Mouse (Mus musculus): Measurements from ENCODE around the gene Ndufaf3. TPM values are rescaled to one million over a fixed set of nuclear protein-coding genes. Genes with fewer than 3 reads are reported as not detected.

Ndufaf3 gene
- polyA plus RNA-seq, 1 experiment from 2014 or later, result 69.2 TPM

GRCm38 (mm10) chr9:108530954-108531353, 36.3 kb downstream of the Ndufaf3 start:
- Histone ChIP-seq H3K4me3 (replicated peaks; ENCODE audit: low read depth, low read length) (no peak overlapping the region), H3K36me3 (ENCODE audit: insufficient read depth, low read length) (peaks cover 61% of the 10 kb centered on the region), H3K4me2 (ENCODE audit: low read length) (no peak overlapping the region), H3K4me1 (replicated peaks; ENCODE audit: insufficient read depth, low read length) (no peaks in the 10 kb centered on the region), H3K9me3 (replicated peaks; ENCODE audit: low read length) (no peaks in the 10 kb centered on the region), H3K27me3 (ENCODE audit: insufficient read depth, low read length) (no peaks in the 10 kb centered on the region), H3K9ac (ENCODE audit: low read depth, low read length) (no peak overlapping the region), H3K27ac (no peak overlapping the region)
- ATAC-seq (replicated peaks; ENCODE audit: low FRiP score, low read depth), result no peak
- whole genome bisulfite sequencing, result 96% methylated on average over 1 of the region's 1 CpGs
- no peak for DNase-seq (ENCODE audit: low spot score)
- TF ChIP-seq CTCF (IDR thresholded peaks at IDR 0.05; ENCODE audit: low read depth), result no peak

DNA sequence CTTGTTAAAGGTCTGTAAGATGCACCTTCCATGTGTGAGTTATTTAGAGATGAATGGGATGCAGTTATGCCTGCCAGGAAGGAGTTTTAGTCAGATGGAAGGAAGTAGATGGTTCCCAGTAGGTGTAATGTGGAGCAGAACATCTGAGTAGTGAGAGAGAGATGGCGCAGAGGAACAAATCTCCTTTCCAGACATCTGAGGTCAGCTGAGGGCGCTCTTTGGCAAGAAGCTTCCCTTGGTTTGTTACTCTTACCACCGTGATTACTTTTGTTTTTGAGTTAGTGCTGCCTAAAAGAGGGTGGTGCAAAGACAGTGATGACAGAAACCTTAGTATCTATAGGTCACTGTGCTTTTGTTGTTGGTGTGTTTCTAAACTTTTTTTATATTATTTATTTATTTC, 41.8 kb downstream of the Ndufaf3 start:
- no peak overlapping the region for H3K9ac ChIP-seq (ENCODE audit: low read depth, low read length)
- no peaks in the 10 kb centered on the region for H3K27me3 ChIP-seq (ENCODE audit: insufficient read depth, low read length)
- peaks cover 27% of the 10 kb centered on the region for H3K36me3 ChIP-seq (ENCODE audit: insufficient read depth, low read length)
- no peak for DNase-seq (ENCODE audit: low spot score)
- H3K4me1 ChIP-seq (replicated peaks; ENCODE audit: insufficient read depth, low read length), result no peaks in the 10 kb centered on the region
- H3K4me2 ChIP-seq (ENCODE audit: low read length), result no peak overlapping the region
- 77% methylated on average over 3 of the region's 3 CpGs for WGBS
- TF ChIP-seq CTCF (IDR thresholded peaks at IDR 0.05; ENCODE audit: low read depth), result no peak
- ATAC-seq (replicated peaks; ENCODE audit: low FRiP score, low read depth), result no peak
- H3K4me3 ChIP-seq (replicated peaks; ENCODE audit: low read depth, low read length), result no peak overlapping the region
- H3K9me3 ChIP-seq (replicated peaks; ENCODE audit: low read length), result no peaks in the 10 kb centered on the region
- H3K27ac ChIP-seq, result no peak overlapping the region

DNA sequence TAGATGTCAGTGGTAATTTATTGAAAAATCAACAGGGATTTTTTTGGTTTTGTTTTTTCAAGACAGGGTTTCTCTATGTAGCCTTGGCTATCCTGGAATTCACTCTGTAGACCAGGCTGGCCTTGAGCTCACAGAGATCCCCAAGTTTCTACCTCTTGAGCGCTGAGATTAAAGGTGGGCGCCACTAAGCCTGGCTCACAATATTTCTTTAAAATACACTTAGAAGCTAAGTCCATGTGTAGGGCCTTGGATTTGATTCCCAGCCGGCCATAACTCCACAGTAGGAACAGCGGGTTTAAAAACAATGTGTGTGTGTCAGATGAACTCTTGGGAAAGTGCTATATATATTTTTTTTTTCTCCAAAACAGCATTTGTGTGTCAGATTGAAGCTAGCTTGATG, 43.9 kb downstream of the Ndufaf3 start:
- WGBS, result 94% methylated on average over 4 of the region's 4 CpGs
- no peaks in the 10 kb centered on the region for H3K9me3 ChIP-seq (replicated peaks; ENCODE audit: low read length)
- DNase-seq (ENCODE audit: low spot score) (no peak), ATAC-seq (replicated peaks; ENCODE audit: low FRiP score, low read depth) (no peak)
- no peaks in the 10 kb centered on the region for H3K4me1 ChIP-seq (replicated peaks; ENCODE audit: insufficient read depth, low read length)
- no peak overlapping the region for H3K9ac ChIP-seq (ENCODE audit: low read depth, low read length)
- no peaks in the 10 kb centered on the region for H3K27me3 ChIP-seq (ENCODE audit: insufficient read depth, low read length)
- no peak overlapping the region for H3K4me3 ChIP-seq (replicated peaks; ENCODE audit: low read depth, low read length)
- H3K36me3 ChIP-seq (ENCODE audit: insufficient read depth, low read length), result peaks cover 7% of the 10 kb centered on the region; the same call in 1 of the 2 replicates
- no peak for TF ChIP-seq CTCF (IDR thresholded peaks at IDR 0.05; ENCODE audit: low read depth)
- H3K4me2 ChIP-seq (ENCODE audit: low read length), result no peak overlapping the region
- H3K27ac ChIP-seq, result no peak overlapping the region

DNA sequence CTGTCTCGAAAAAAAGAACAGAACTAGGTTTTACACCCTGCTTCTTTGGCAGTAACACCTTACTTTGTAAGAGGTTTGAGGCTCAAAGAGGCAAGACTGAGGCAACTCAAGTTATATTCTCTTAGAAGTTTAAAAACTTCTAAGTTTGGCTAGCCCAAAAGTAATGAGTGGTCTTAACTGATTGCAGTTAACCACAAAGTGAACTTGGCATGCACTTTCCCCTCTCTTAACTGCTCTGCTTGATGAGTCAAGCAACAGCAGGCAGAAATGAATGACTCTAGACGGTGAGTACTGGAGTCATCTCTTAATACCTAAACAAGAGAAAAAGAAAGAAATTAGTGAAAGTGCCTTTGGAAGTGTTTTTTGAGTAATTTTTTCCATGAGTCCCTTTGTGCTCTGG, 45.6 kb downstream of the Ndufaf3 start:
- 0 out of 2 replicates have a peak, but pooled peaks cover 7% of the 10 kb centered on the region for H3K36me3 ChIP-seq (ENCODE audit: insufficient read depth, low read length)
- no peaks in the 10 kb centered on the region for H3K9me3 ChIP-seq (replicated peaks; ENCODE audit: low read length)
- no peaks in the 10 kb centered on the region for H3K27me3 ChIP-seq (ENCODE audit: insufficient read depth, low read length)
- ATAC-seq (replicated peaks; ENCODE audit: low FRiP score, low read depth) (no peak), DNase-seq (ENCODE audit: low spot score) (no peak)
- H3K27ac ChIP-seq, result no peak overlapping the region
- WGBS, result 80% methylated on average over 2 of the region's 2 CpGs
- H3K4me3 ChIP-seq (replicated peaks; ENCODE audit: low read depth, low read length), result no peak overlapping the region
- no peaks in the 10 kb centered on the region for H3K4me1 ChIP-seq (replicated peaks; ENCODE audit: insufficient read depth, low read length)
- no peak overlapping the region for H3K4me2 ChIP-seq (ENCODE audit: low read length)
- no peak overlapping the region for H3K9ac ChIP-seq (ENCODE audit: low read depth, low read length)
- TF ChIP-seq CTCF (IDR thresholded peaks at IDR 0.05; ENCODE audit: low read depth), result no peak

GRCm38 (mm10) chr9:108517931-108518332, 49.3 kb downstream of the Ndufaf3 start:
- H3K4me3 ChIP-seq (replicated peaks; ENCODE audit: low read depth, low read length), result peak overlapping the region; percentile 83
- no peak for TF ChIP-seq CTCF (IDR thresholded peaks at IDR 0.05; ENCODE audit: low read depth)
- H3K27ac ChIP-seq, result peak overlapping the region; percentile 99
- H3K4me2 ChIP-seq (ENCODE audit: low read length), result peak overlapping the region; percentile 81
- peak overlapping the region; percentile 98 for H3K9ac ChIP-seq (ENCODE audit: low read depth, low read length)
- peak; percentile 77 for DNase-seq (ENCODE audit: low spot score)
- peaks cover 25% of the 10 kb centered on the region for H3K36me3 ChIP-seq (ENCODE audit: insufficient read depth, low read length)
- ATAC-seq (replicated peaks; ENCODE audit: low FRiP score, low read depth), result peak; percentile 16; the same call in 1 of the 2 replicates
- H3K27me3 ChIP-seq (ENCODE audit: insufficient read depth, low read length), result no peaks in the 10 kb centered on the region
- WGBS, result 0% methylated on average over 13 of the region's 13 CpGs
- no peaks in the 10 kb centered on the region for H3K9me3 ChIP-seq (replicated peaks; ENCODE audit: low read length)
- H3K4me1 ChIP-seq (replicated peaks; ENCODE audit: insufficient read depth, low read length), result no peaks in the 10 kb centered on the region

GRCm38 (mm10) chr9:108517253-108517930, 49.8 kb downstream of the Ndufaf3 start:
- no peaks in the 10 kb centered on the region for H3K27me3 ChIP-seq (ENCODE audit: insufficient read depth, low read length)
- under 1% methylated on average over 69 of the region's 95 CpGs for WGBS
- DNase-seq (ENCODE audit: low spot score) (peak; percentile 80), ATAC-seq (replicated peaks; ENCODE audit: low FRiP score, low read depth) (peak; percentile 67)
- H3K9me3 ChIP-seq (replicated peaks; ENCODE audit: low read length), result no peaks in the 10 kb centered on the region
- H3K4me3 ChIP-seq (replicated peaks; ENCODE audit: low read depth, low read length), result peak overlapping the region; percentile 83
- no peak for TF ChIP-seq CTCF (IDR thresholded peaks at IDR 0.05; ENCODE audit: low read depth)
- H3K9ac ChIP-seq (ENCODE audit: low read depth, low read length), result peak overlapping the region; percentile 98
- no peaks in the 10 kb centered on the region for H3K4me1 ChIP-seq (replicated peaks; ENCODE audit: insufficient read depth, low read length)
- H3K4me2 ChIP-seq (ENCODE audit: low read length), result peak overlapping the region; percentile 81
- peak overlapping the region; percentile 99 for H3K27ac ChIP-seq
- H3K36me3 ChIP-seq (ENCODE audit: insufficient read depth, low read length), result peaks cover 30% of the 10 kb centered on the region

All from kidney, postnatal 0 days (tissue).